Mouse (Mus musculus) forebrain, embryonic 14.5 days (tissue): Measurements from ENCODE around the gene N6amt1. TPM values are rescaled to one million over a fixed set of nuclear protein-coding genes. Genes with fewer than 3 reads are reported as not detected.

Source experiments
- polyA plus RNA-seq: library from polyadenylated mRNA; unstranded; fragments of >200 nt; fragmentation: Nextera tagmentation; extraction: Ambion mirVana; gene quantifications from 2 replicates; pipeline ENCODE4 v1.2.1, GENCODE M21; 2014

Gene N6amt1
- polyA plus RNA-seq, 1 experiment from 2014 or later: 13.9 TPM

Other genes starting within 250 kb of the N6amt1 start
- 26.5 and 34.2 TPM in 2 replicates for gene Ltn1, start 78.4 kb downstream of the N6amt1 start, polyA plus RNA-seq
- gene Rwdd2b, start 86.4 kb downstream of the N6amt1 start, polyA plus RNA-seq: 11.9 and 12.0 TPM in 2 replicates
- gene Usp16, start 100.5 kb downstream of the N6amt1 start, polyA plus RNA-seq: 46.7 and 48.9 TPM in 2 replicates
- 504 and 543 TPM in 2 replicates for gene Cct8, start 141.7 kb downstream of the N6amt1 start, polyA plus RNA-seq
- gene Map3k7cl, start 199.1 kb downstream of the N6amt1 start, polyA plus RNA-seq: not detected in 2 replicates